Mouse (Mus musculus) embryonic facial prominence, embryonic 15.5 days (tissue): ENCODE measurements around the gene Msh5. TPM values are rescaled to one million over a fixed set of nuclear protein-coding genes. Genes with fewer than 3 reads are reported as not detected.

Experiments used
- ATAC-seq: fragments of 200-750 bp; cut with Nextera tagmentation; 2 replicates; pipeline ENCODE4 v1.8.0; 2017; ENCODE audit warnings: low read depth, moderate TSS enrichment; ENCODE audit not compliant: insufficient number of reproducible peaks, low FRiP score, low TSS enrichment
- H3K27ac ChIP-seq: fragments of 300-500 bp; sonication (generic); replicated peaks from 2 replicates; pipeline ENCODE4 v1.5.1; 2015; ENCODE audit warnings: mild to moderate bottlenecking, inconsistent platforms
- H3K27me3 ChIP-seq: fragments of 300-500 bp; sonication (generic); 2 replicates; pipeline ENCODE4 v1.6.1; 2015; ENCODE audit warnings: inconsistent platforms
- H3K36me3 ChIP-seq: fragments of 300-500 bp; sonication (generic); 2 replicates; pipeline ENCODE4 v1.6.1; 2015; ENCODE audit warnings: mild to moderate bottlenecking, inconsistent platforms
- H3K4me1 ChIP-seq: fragments of 300-500 bp; sonication (generic); 2 replicates; pipeline ENCODE4 v1.6.1; 2015; ENCODE audit warnings: inconsistent platforms
- H3K4me2 ChIP-seq: fragments of 300-500 bp; sonication (generic); replicated peaks from 2 replicates; pipeline ENCODE4 v1.6.1; 2015; ENCODE audit warnings: mild to moderate bottlenecking, inconsistent platforms
- H3K4me3 ChIP-seq: fragments of 300-500 bp; sonication (generic); replicated peaks from 2 replicates; pipeline ENCODE4 v1.5.1; 2015; ENCODE audit warnings: mild to moderate bottlenecking, inconsistent platforms
- H3K9ac ChIP-seq: fragments of 300-500 bp; sonication (generic); 2 replicates; pipeline ENCODE4 v1.6.1; 2015; ENCODE audit warnings: inconsistent platforms
- H3K9me3 ChIP-seq: fragments of 300-500 bp; sonication (generic); replicated peaks from 2 replicates; pipeline ENCODE4 v1.6.1; 2016; ENCODE audit warnings: inconsistent platforms
- WGBS: fragments of 180-500 bp; shearing (Covaris S2); methylation state at CpG from one replicate; pipeline ENCODE4 v1.1.7; 2015; 5-methylcytosine and 5-hydroxymethylcytosine counted together
- polyA plus RNA-seq: library from polyadenylated mRNA; unstranded; fragments of >200 nt; fragmentation: Nextera tagmentation; extraction: Ambion mirVana; gene quantifications from 2 replicates; pipeline ENCODE4 v1.2.1, GENCODE M21; 2015

Gene Msh5
- polyA plus RNA-seq, result 3.6 and 5.4 TPM in 2 replicates

DNA sequence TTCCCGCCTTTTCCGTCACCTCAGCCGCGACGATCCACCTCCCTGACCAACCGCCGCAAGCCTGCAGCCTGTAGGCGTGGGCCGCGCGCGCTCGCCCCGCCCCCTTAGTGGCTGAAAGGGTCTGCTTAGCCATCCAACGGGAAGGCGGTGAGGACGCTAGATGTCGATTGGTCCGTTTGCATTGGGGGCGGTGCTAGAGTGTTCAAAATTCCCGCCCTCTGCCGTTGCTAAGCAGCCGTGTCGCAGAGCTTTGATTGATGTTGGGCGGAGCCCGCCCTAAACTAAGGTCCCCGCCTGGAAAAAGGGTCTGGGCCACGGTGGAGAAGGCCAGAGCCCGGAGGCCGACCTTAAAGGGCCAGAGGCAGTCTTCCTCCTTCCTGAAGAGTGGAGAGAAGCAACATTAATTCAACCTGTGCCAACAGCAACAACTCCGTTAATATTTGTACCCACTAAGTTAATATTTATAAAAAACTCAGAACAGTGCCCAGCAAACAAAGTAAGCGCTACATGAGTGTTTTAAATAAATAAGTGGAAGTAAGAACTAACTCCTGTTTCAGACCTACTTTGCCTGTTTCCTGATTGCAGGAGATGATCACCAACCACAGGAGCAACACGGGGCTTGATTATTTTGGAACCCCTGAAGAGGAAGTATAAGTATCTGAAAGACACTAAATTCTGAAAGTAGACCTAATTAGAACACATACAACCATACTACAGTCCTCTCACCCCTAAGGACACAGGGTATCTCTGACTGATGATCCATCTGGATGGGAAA, at the start of gene Msh5:
TSS of gene Msh5 (minus strand) at position 65 of the 775 bp plus-strand sequence.
- Histone ChIP-seq H3K4me3 (peak within 1 kb of the TSS; percentile 61), H3K9ac (peak within 1 kb of the TSS; percentile 80), H3K9me3 (no peaks in the 10 kb centered on the region), H3K36me3 (no peaks in the 10 kb centered on the region), H3K4me1 (peaks cover 51% of the 10 kb centered on the region), H3K27ac (peak within 1 kb of the TSS; percentile 99), H3K27me3 (no peaks in the 10 kb centered on the region), H3K4me2 (peak within 1 kb of the TSS; percentile 98)
- ATAC-seq, result peak; percentile 97
- WGBS, result 3% methylated on average over 33 of the region's 33 CpGs

DNA sequence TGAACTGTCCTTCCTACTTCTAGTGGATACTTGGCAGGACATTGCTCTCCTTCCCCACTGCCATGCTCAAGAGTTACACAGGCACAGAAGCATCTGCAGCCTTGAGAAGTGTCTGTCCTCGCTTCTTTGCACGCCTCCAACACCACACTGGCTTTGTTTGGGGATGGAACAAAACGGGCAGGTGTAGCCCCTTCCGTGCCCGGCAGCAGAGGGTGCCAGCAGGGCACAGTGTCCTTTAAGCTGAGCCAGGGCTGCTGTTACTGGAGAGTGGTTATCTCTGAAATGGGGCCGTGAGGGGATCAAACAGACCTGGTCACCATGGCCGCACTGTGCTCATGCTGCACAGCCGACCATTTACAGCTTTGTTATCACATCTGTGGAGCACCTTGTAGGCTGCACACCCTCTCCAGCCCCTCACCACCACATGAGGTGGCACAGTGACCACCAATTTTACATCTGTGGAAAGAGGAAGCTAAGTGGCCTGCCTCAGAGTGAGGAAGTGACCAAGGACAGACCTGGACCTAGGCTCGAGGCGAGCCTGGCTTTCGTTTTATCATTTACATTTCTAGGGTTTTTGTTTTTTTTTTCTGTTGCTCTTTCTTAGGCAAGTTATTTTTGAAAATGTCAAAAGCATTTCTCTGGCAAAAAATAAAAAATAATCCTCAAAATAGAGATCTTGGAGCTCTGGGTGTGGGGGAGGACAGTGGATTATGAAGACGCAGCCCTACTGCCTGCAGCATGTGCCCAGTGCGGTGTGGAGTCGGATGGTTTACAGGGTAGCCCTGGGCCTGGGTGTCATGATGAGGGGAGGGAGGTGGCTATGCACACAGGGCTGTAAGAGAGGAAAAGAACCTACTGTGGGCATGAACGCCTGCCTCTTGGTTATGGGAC, 48.2 kb upstream of the Msh5 start:
- H3K9ac ChIP-seq, result no peak overlapping the region

DNA sequence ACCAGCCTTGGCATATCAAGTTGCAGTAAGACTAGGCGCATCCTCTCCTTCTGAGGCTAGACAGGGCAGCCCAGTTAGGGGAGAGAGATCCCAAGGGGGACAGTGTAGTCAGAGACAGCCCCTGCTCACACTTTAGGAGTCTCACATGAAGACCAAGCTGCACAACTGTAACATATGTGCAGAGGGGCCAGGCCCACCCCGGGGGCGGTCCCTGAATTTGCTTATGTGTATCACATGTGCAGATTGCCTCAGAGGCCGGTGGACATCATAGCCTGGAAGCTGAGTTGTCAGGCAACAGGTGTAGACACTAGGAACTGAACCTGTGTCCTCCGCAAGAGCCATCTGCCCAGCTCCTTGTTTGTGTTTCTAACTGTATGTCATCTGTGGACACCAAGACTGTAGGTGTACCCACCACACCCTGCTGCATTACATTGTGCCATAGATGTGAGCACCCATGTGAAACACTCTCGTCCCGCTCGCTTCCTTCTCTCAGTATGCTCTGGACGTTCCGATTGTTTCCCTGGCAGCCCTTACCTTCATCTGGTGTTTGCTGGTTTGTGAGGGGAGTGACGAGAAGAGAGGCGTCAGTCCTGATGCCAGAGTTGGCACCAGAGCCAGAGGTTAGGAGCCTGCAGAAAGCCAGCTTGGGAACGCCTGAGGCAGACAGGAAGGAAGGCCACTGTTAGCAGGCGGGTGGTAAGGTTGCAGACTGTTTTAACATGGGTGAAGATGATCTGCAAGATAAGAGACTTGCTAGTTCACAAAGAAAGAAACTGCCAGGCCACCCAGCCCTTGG, 46.1 kb upstream of the Msh5 start:
- 86% methylated on average over 14 of the region's 14 CpGs for WGBS

More for the DNA sequence above, 48.2 kb upstream of the Msh5 start:
- H3K9me3 ChIP-seq, result no peaks in the 10 kb centered on the region
- WGBS, result 91% methylated on average over 15 of the region's 15 CpGs
- no peak overlapping the region for H3K4me3 ChIP-seq
- H3K4me2 ChIP-seq, result no peak overlapping the region
- no peak for ATAC-seq
- no peaks in the 10 kb centered on the region for H3K27me3 ChIP-seq
- peaks cover 13% of the 10 kb centered on the region for H3K4me1 ChIP-seq
- peaks cover 77% of the 10 kb centered on the region for H3K36me3 ChIP-seq
- no peak overlapping the region for H3K27ac ChIP-seq

DNA sequence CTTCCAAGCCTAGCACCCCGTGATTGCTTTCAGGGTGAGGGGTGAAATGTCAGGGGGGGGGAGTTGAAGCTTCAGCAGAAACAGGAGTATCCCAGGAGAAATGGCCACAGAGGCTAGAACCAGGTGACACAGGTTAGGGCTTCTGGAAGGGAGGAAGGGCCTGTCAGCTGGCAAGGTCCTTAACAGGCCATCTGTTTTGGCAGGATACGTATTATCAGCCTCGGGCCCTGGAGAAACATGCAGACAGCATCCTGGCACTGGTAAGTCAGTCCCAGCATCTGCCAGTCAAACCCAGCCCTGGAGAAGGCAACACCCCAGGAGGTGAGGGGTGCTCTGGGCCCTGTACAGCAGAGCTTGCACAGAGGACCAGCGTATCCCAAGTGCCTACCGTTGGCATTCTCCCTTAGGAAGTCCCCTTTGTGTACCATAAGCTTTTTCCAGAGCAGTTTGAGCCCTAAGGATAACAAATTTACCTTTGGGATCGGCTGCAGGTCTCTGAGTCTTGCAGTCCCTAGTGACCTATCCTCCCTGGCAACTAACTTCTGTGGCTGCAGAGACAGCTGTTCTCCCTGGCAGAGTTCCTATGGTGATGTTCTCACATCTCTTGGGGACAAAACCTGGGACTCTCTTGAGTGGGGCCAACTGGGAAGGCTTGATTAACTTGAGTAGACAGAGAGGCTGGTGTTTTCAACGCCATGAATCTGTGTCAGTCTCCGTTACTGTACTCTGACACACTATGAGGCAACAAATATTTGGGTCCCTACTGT, 43.8 kb upstream of the Msh5 start:
- ATAC-seq, result no peak
- Histone ChIP-seq H3K27ac (peak overlapping the region; percentile 97), H3K36me3 (peaks cover 37% of the 10 kb centered on the region)

More for the DNA sequence above, 46.1 kb upstream of the Msh5 start:
- Histone ChIP-seq H3K4me3 (no peak overlapping the region), H3K36me3 (peaks cover 56% of the 10 kb centered on the region), H3K4me2 (no peak overlapping the region), H3K9me3 (no peaks in the 10 kb centered on the region), H3K4me1 (peaks cover 13% of the 10 kb centered on the region), H3K9ac (no peak overlapping the region), H3K27ac (no peak overlapping the region), H3K27me3 (no peaks in the 10 kb centered on the region)
- ATAC-seq, result no peak

DNA sequence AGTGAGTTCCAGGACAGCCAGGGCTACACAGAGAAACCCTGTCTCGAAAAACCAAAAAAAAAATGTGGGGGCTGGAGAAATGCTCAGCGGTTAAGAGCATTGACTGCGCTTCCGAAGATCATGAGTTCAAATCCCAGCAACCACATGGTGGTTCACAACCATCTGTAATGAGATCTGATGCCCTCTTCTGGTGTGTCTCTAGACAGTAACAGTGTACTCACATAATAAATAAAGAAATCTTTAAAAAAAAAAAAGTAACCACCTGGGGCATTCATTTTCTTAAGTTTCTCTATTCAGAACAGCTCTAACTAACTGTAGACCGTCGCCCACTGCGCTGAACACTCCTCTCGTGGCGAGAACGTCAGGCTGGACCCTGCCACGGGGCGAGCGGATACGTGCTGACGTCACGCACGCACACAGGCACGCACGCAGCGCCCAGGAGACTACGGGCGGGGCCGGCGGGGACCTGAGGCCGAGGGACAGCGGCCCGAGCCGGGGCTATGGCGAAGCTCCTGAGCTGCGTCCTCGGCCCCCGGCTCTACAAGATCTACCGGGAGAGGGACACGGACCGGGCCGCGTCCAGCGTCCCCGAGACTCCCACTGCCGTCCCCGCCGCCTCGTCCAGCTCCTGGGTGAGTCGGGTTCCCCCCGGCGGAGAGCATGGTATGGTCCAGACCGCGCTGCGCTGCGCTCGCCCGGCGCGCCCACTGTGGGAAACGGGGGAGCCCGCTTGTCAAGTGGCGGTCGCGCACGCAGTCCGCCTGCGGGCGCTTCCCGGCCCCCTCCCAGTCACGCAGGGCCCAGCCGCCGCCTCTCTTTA, 42.5 kb upstream of the Msh5 start, which contains the start of gene Abhd16a:
TSS of gene Abhd16a (plus strand) at position 439 of the 820 bp plus-strand sequence.
- H3K4me2 ChIP-seq, result peak within 1 kb of the TSS; percentile 58
- WGBS, result 3% methylated on average over 67 of the region's 67 CpGs
- H3K27ac ChIP-seq, result peak within 1 kb of the TSS; percentile 97
- peak within 1 kb of the TSS; percentile 69 for H3K9ac ChIP-seq
- no peaks in the 10 kb centered on the region for H3K9me3 ChIP-seq
- H3K4me3 ChIP-seq, result peak within 1 kb of the TSS; percentile 66
- peak; percentile 95 for ATAC-seq
- H3K36me3 ChIP-seq, result peaks cover 24% of the 10 kb centered on the region
- no peaks in the 10 kb centered on the region for H3K27me3 ChIP-seq
- H3K4me1 ChIP-seq, result peaks cover 13% of the 10 kb centered on the region

More for the DNA sequence above, 43.8 kb upstream of the Msh5 start:
- Histone ChIP-seq H3K9me3 (no peaks in the 10 kb centered on the region), H3K4me1 (peaks cover 13% of the 10 kb centered on the region), H3K4me3 (peak overlapping the region; percentile 66), H3K4me2 (peak overlapping the region; percentile 58), H3K9ac (peak overlapping the region; percentile 69), H3K27me3 (no peaks in the 10 kb centered on the region)
- 59% methylated on average over 8 of the region's 8 CpGs for WGBS

DNA sequence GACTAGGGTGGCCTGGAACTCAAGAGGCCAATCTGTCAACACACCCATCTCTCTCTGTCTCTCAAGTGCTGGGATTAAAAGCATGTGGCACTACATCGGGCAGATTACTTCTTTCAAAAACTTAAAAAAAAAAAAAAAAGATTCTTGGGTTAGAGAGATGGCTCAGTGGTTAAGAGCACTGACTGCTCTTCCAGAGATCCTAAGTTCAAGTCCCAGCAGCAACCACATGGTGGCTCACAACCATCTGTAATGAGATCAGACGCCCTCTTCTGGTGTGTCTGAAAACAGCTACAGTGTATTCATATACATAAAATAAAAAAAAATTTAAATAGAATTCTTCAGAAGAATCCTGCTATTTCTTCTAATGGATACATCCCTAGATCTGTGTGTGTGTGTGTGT, 41.6 kb upstream of the Msh5 start:
- 31% methylated on average over 2 of the region's 2 CpGs for WGBS
- H3K4me2 ChIP-seq, result no peak overlapping the region
- no peak overlapping the region for H3K27ac ChIP-seq
- H3K36me3 ChIP-seq, result peaks cover 20% of the 10 kb centered on the region
- no peaks in the 10 kb centered on the region for H3K9me3 ChIP-seq
- no peak overlapping the region for H3K4me3 ChIP-seq
- no peak for ATAC-seq
- peaks cover 13% of the 10 kb centered on the region for H3K4me1 ChIP-seq
- no peaks in the 10 kb centered on the region for H3K27me3 ChIP-seq
- H3K9ac ChIP-seq, result no peak overlapping the region

DNA sequence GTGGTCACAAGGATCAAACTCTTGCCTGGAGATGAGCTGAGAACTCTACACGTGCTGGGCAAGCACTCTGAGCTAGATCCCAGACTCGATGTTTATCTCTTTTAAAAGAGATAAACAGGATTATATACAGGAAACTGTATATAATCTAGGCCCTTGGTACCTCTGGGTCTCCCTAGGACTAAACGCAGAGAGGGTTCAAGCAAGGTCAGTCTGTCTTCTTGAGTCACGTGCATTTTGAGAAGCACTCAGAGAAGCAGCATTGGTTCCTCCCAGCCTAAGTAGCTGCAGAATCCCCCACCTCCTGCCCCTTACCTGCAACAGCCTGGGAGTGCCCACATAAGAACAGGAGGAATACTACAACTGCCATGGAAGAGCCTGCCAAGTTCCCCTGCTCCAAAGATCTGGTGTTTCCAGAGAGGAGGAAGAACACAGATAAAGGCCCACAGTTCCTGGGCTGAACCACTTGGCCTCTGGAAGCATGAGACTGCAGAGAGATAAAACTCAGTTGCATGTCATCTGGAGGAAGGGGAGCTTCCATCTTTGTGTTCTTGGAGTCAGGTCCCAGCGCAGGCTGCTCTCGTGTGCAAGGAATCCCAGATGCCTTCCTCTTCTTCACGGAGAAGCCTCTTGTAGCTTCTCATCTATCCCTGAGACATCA, 38.8 kb upstream of the Msh5 start, which contains the start of gene Ly6g6f:
TSS of gene Ly6g6f (minus strand) at position 403 of the 658 bp plus-strand sequence.
- Histone ChIP-seq H3K4me3 (no peak within 1 kb of the TSS), H3K27ac (no peak within 1 kb of the TSS), H3K9me3 (no peaks in the 10 kb centered on the region), H3K36me3 (no peaks in the 10 kb centered on the region), H3K9ac (no peak within 1 kb of the TSS), H3K4me1 (peaks cover 6% of the 10 kb centered on the region), H3K27me3 (no peaks in the 10 kb centered on the region), H3K4me2 (no peak within 1 kb of the TSS)
- WGBS, result 72% methylated on average over 7 of the region's 7 CpGs
- no peak for ATAC-seq

DNA sequence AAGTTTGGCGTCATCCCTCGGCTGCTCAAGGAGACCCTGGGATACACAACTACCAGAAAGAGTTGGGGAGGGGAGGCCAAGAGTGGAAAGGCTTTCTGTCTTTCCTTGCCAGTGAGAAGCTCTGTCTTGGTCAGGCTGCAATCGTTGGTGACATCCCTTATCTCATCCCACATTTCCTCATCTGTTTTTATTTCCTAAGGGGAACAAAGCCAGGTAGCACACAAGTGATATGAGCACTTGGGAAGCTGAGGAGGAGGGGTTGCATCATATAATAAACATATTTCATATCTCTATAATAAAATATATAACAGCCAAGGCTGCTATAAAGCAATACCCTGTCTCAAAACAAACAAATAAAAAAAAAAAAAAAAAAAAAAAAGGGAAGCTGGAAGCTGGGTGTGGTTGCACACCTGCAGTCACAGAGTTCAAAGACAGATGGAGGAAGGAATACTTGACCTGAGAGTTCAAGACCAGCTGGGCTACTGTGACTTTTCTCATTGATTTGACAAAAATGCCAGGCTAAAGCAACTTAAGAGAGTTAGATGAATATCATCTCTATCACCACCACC, 37.5 kb upstream of the Msh5 start:
- no peaks in the 10 kb centered on the region for H3K27me3 ChIP-seq
- no peak overlapping the region for H3K4me3 ChIP-seq
- WGBS, result 79% methylated on average over 3 of the region's 3 CpGs
- H3K36me3 ChIP-seq, result no peaks in the 10 kb centered on the region
- H3K4me2 ChIP-seq, result no peak overlapping the region
- H3K27ac ChIP-seq, result no peak overlapping the region
- H3K4me1 ChIP-seq, result no peaks in the 10 kb centered on the region
- H3K9ac ChIP-seq, result no peak overlapping the region
- ATAC-seq, result no peak
- no peaks in the 10 kb centered on the region for H3K9me3 ChIP-seq

DNA sequence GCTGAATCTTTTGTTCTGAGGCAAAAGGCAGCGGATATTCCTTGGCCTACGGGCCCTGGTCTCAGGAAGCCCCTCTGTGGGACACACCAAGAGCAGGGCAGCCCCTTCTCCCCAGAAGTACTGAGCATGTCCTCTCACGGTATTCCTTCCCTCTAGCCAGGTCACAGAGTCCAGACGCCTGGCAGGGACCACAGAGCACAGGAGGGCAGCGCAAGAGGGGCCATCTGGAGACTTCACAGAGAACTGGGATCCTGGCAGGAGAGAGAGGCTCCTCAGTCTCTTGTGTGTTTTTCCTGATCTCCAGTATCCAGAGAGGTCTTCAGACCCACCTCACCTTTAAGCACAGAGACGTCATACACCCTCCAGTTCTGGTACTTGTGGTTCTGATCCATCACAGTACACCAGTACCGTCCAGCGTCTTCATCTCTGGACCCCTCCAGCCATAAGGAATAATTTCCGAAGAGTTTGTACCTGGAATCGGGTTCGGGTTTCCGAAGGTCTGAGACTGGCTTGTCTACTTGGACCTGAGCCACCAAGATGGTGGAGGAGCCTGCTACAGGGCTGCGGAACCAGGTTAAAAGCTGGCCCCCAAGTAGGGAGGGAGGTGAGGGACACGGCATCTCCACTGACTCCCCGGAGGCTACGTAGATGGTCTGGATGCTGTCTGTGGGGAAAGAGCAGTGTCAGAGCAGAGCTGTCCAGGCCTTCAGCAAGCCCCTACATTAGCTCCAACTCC, 36.5 kb upstream of the Msh5 start:
- Histone ChIP-seq H3K27ac (no peak overlapping the region), H3K9me3 (no peaks in the 10 kb centered on the region), H3K4me2 (no peak overlapping the region), H3K4me1 (peaks cover 2% of the 10 kb centered on the region; the same call in 1 of the 2 replicates), H3K36me3 (no peaks in the 10 kb centered on the region), H3K9ac (no peak overlapping the region), H3K4me3 (no peak overlapping the region), H3K27me3 (no peaks in the 10 kb centered on the region)
- ATAC-seq, result no peak
- WGBS, result 83% methylated on average over 16 of the region's 16 CpGs
